Mouse (Mus musculus): Measurements from ENCODE around the gene H3f3a.

DNA sequence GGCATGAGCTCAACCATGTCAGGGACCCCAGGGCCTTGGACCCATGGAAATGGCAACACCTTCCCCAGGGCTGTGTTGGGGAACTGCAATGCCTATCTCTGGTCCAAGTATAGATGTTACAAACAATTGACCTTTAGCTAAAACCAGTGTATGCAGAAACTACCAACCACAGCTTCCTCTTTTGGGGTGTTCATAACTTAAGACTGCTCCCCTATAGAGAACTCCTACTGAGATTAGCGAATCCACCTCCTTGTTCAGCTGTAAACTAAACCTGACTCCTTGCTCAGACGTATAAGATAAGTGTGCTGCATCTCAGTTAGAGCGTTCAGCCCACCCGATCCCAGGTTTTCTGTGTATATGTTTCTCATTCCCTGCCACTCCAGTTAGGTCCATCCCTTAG, 12.9 kb upstream of the H3f3a start:
- TF ChIP-seq CTCF (IDR thresholded peaks at IDR 0.05) (no peak), EP300 (IDR thresholded peaks at IDR 0.05) (no peak)

Measured in lung, postnatal 0 days (tissue).